Mouse (Mus musculus) ES-E14 (cell line): ENCODE measurements around the gene Ckm. TPM values are rescaled to one million over a fixed set of nuclear protein-coding genes. Genes with fewer than 3 reads are reported as not detected.

Source experiments
- DNase-seq: peaks from one replicate; pipeline ENCODE4 v3.0.0-alpha.2; 2013; ENCODE audit warnings: low read depth, low spot score
- H3K27ac ChIP-seq: 2 replicates; pipeline ENCODE4 v1.5.1; 2012; ENCODE audit warnings: low read depth, mild to moderate bottlenecking, low read length, moderate library complexity, mixed read lengths; ENCODE audit not compliant: poor library complexity, insufficient read depth, severe bottlenecking
- H3K36me3 ChIP-seq: 2 replicates; pipeline ENCODE4 v1.6.1; 2012; ENCODE audit warnings: mild to moderate bottlenecking, low read length, moderate library complexity, mixed read lengths; ENCODE audit not compliant: control insufficient read depth, poor library complexity, insufficient read depth, severe bottlenecking
- H3K4me1 ChIP-seq, 2 experiments: fragments of 150-350 bp in 1 of 2; sonication (generic) in 1 of 2; 2 replicates each; pipeline ENCODE4 v1.6.1; 2012; ENCODE audit warnings: low read length in 2 of 2, mild to moderate bottlenecking in 1 of 2, mixed read lengths in 1 of 2; ENCODE audit not compliant: control insufficient read depth in 2 of 2, insufficient read depth in 2 of 2, poor library complexity in 1 of 2
- H3K4me3 ChIP-seq, 2 experiments: fragments of 150-350 bp in 1 of 2; sonication (generic) in 1 of 2; 2 replicates each; pipeline ENCODE4 v1.5.1; 2012; ENCODE audit warnings: low read length in 2 of 2, low read depth in 1 of 2, mild to moderate bottlenecking in 1 of 2, mixed read lengths in 1 of 2; ENCODE audit not compliant: insufficient read depth in 1 of 2, poor library complexity in 1 of 2, severe bottlenecking in 1 of 2
- H3K9ac ChIP-seq: 2 replicates; pipeline ENCODE4 v1.6.1; 2012; ENCODE audit warnings: low read depth, mild to moderate bottlenecking, low read length, mixed read lengths; ENCODE audit not compliant: poor library complexity, insufficient read depth, severe bottlenecking
- H3K9me3 ChIP-seq: fragments of 150-350 bp; sonication (generic); 2 replicates; pipeline ENCODE4 v1.6.1; 2012; ENCODE audit warnings: low read depth, mild to moderate bottlenecking, low read length; ENCODE audit not compliant: control insufficient read depth, insufficient read depth
- CHD2 ChIP-seq: IDR thresholded peaks from 2 replicates; pipeline ENCODE4 v1.6.1; 2014; ENCODE audit warnings: mild to moderate bottlenecking, low read depth, low read length, inconsistent platforms
- HCFC1 ChIP-seq: IDR thresholded peaks from 2 replicates; pipeline ENCODE4 v1.6.1; 2012; ENCODE audit warnings: low read length, inconsistent platforms, borderline replicate concordance; ENCODE audit not compliant: insufficient read depth
- MAFK ChIP-seq: IDR thresholded peaks from 2 replicates; pipeline ENCODE4 v1.6.1; 2014; ENCODE audit warnings: mild to moderate bottlenecking, low read depth, low read length, inconsistent platforms; ENCODE audit not compliant: insufficient read depth
- ZC3H11A ChIP-seq: IDR thresholded peaks from 2 replicates; pipeline ENCODE4 v1.6.1; 2012; ENCODE audit warnings: low read depth, mild to moderate bottlenecking, inconsistent platforms, low read length, borderline replicate concordance
- ZNF384 ChIP-seq: IDR thresholded peaks from 2 replicates; pipeline ENCODE4 v1.6.1; 2012; ENCODE audit warnings: low read depth, low read length, inconsistent platforms
- in situ Hi-C, 2 experiments: fragments of 600-800 bp; cut with MboI; formaldehyde crosslinking; loops; one replicate each; pipeline ENCODE4 v1.15.1; 2025; ENCODE audit warnings: low sequenced_read_pairs in 2 of 2, inconsistent platforms in 1 of 2; ENCODE audit not compliant: unreplicated experiment in 2 of 2
- total RNA-seq: library from RNA; depleted of rRNA; stranded (reverse); fragments of 300-350 nt; gene quantifications from 2 replicates; pipeline ENCODE4 v1.2.3, GENCODE M21; 2012

Gene Ckm
- total RNA-seq, 1 experiment, result 0.85 TPM

- H3K9ac ChIP-seq, result peak overlapping the region; percentile 60; the same call in 1 of the 2 replicates
- TF ChIP-seq ZC3H11A (no peak), HCFC1 (no peak), ZNF384 (no peak), MAFK (no peak), CHD2 (no peak)
- in situ Hi-C loops, result no loop called here
- no peaks in the 10 kb centered on the region for H3K9me3 ChIP-seq
- peak; percentile 75 for DNase-seq
- H3K27ac ChIP-seq, result no peak overlapping the region
- peaks cover 2 to 15% of the 10 kb centered on the region in 2 experiments; a peak in 3 of 4 replicates for H3K4me1 ChIP-seq
- H3K36me3 ChIP-seq, result peaks cover 11% of the 10 kb centered on the region
- peak overlapping the region; percentile 75 to 80 for H3K4me3 ChIP-seq
These were observed 42.9 kb upstream of the Ckm start for GRCm38 (mm10) chr7:19361720-19362119.

- Histone ChIP-seq H3K4me3 (peak overlapping the region in 1 of 2 experiments; percentile 80; a peak in 1 of 4 replicates), H3K36me3 (peaks cover 8% of the 10 kb centered on the region), H3K27ac (no peak overlapping the region), H3K4me1 (peaks cover 2 to 15% of the 10 kb centered on the region in 2 experiments; a peak in 3 of 4 replicates), H3K9ac (no peak overlapping the region), H3K9me3 (no peaks in the 10 kb centered on the region)
- TF ChIP-seq ZC3H11A (no peak), CHD2 (no peak), MAFK (no peak), ZNF384 (no peak), HCFC1 (no peak)
- DNase-seq, result no peak
- in situ Hi-C loops, result no loop called here
These were observed 42.3 kb upstream of the Ckm start for GRCm38 (mm10) chr7:19362276-19362675.

GRCm38 (mm10) chr7:19363881-19364280 is 40.7 kb upstream of the Ckm start:
- Histone ChIP-seq H3K4me3 (no peak overlapping the region), H3K27ac (no peak overlapping the region), H3K9ac (peak overlapping the region; percentile 2; the same call in 1 of the 2 replicates), H3K9me3 (no peaks in the 10 kb centered on the region), H3K36me3 (no peaks in the 10 kb centered on the region), H3K4me1 (peaks cover 2 to 9% of the 10 kb centered on the region in 2 experiments; a peak in 2 of 4 replicates)
- TF ChIP-seq ZC3H11A (no peak; the same call in 1 of the 2 replicates), CHD2 (no peak), ZNF384 (no peak), MAFK (no peak), HCFC1 (peak; percentile 53; the same call in 1 of the 2 replicates)
- peak; percentile 83 for DNase-seq
- in situ Hi-C loops, result no loop called here

GRCm38 (mm10) chr7:19365376-19365775 is 39.2 kb upstream of the Ckm start:
- Histone ChIP-seq H3K27ac (no peak overlapping the region), H3K9ac (no peak overlapping the region), H3K4me3 (no peak overlapping the region), H3K9me3 (no peaks in the 10 kb centered on the region), H3K36me3 (no peaks in the 10 kb centered on the region), H3K4me1 (peaks cover 2 to 11% of the 10 kb centered on the region in 2 experiments; a peak in 2 of 4 replicates)
- in situ Hi-C loops, result no loop called here
- no peak for DNase-seq
- TF ChIP-seq CHD2, result no peak
- TF ChIP-seq HCFC1, result no peak
- TF ChIP-seq MAFK, result no peak
- TF ChIP-seq ZC3H11A, result no peak
- no peak for TF ChIP-seq ZNF384

GRCm38 (mm10) chr7:19368380-19368779 is 36.2 kb upstream of the Ckm start:
- TF ChIP-seq MAFK (no peak), ZC3H11A (no peak), CHD2 (no peak), ZNF384 (no peak), HCFC1 (no peak)
- Histone ChIP-seq H3K4me1 (peaks cover under 1 to 5% of the 10 kb centered on the region in 2 experiments; a peak in 2 of 4 replicates), H3K36me3 (no peaks in the 10 kb centered on the region), H3K4me3 (no peak overlapping the region), H3K9ac (no peak overlapping the region), H3K27ac (no peak overlapping the region), H3K9me3 (no peaks in the 10 kb centered on the region)
- DNase-seq, result no peak
- in situ Hi-C loops, result no loop called here
